Mouse (Mus musculus) megakaryocyte, embryonic 14.5 days (primary cell): ENCODE data around the gene Scp2.

ENCODE experiments used
- FLI1 ChIP-seq: IDR thresholded peaks from 2 replicates; pipeline ENCODE4 v1.6.1; 2012; ENCODE audit warnings: low read length, inconsistent platforms, mixed read lengths
- GATA1 ChIP-seq: IDR thresholded peaks from 3 replicates; pipeline ENCODE4 v1.6.1; 2012; ENCODE audit warnings: mixed read lengths, low read length, inconsistent platforms, borderline replicate concordance

GRCm38 (mm10) chr4:107996418-107996986, 148.3 kb downstream of the Scp2 start:
- no peak for TF ChIP-seq GATA1
- TF ChIP-seq FLI1: no peak
